Mouse (Mus musculus): ENCODE measurements around the gene Plekhj1.
"Not testable (repeated sequence)": the region's sequence is repeated elsewhere in the genome, so short reads cannot be mapped to it uniquely, and the experiment has no call there.

Gene Plekhj1

DNA sequence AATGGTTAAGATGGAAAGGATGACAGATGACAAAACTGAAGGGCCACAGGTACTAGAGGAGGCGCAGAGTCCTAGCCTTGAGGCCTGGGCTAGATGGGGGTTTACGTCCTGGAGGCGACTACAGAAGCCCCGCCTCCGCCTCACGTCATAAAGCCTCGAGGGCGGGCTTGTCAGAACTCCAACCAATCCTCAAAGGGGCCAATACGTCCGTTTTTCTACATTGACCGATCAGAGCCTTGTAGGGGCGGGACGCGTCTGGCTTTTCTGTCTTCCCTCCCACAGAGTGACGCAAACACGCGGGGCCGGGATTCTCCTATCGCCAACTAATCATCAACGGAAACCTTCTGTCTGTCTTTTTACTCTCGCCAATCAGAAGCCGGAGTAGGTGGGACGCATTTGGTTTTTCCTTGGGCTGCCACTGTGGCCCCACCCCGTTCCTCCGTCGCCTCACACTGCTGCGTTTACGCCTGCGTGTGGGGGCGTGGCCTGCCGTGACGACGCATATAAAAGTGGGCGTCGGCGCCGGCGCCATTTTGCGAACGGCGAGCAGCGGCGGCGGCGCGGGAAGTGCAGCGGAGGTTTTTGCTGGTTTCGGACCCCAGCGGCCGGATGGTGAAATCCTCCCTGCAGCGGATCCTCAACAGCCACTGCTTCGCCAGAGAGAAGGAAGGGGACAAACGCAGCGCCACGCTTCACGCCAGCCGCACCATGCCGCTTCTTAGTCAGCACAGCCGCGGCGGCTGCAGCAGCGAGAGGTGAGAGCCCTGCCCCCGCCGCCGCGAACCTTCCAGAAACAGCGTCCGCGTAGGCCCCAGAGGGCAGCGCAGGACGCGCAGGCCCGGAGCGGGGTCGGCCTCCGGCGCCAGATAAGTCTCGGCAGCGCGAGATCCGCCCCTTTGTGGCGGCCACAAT lies 28.0 kb upstream of the Plekhj1 start, which contains the start of gene Oaz1:
Oaz1 (plus strand) TSS at position 506 of the 912 bp plus-strand sequence.
- DNase-seq (ENCODE audit: low spot score), result peak; percentile 99

GRCm38 (mm10) chr10:80824827-80825226 lies 26.4 kb upstream of the Plekhj1 start:
- no peak for DNase-seq (ENCODE audit: low spot score)

DNA sequence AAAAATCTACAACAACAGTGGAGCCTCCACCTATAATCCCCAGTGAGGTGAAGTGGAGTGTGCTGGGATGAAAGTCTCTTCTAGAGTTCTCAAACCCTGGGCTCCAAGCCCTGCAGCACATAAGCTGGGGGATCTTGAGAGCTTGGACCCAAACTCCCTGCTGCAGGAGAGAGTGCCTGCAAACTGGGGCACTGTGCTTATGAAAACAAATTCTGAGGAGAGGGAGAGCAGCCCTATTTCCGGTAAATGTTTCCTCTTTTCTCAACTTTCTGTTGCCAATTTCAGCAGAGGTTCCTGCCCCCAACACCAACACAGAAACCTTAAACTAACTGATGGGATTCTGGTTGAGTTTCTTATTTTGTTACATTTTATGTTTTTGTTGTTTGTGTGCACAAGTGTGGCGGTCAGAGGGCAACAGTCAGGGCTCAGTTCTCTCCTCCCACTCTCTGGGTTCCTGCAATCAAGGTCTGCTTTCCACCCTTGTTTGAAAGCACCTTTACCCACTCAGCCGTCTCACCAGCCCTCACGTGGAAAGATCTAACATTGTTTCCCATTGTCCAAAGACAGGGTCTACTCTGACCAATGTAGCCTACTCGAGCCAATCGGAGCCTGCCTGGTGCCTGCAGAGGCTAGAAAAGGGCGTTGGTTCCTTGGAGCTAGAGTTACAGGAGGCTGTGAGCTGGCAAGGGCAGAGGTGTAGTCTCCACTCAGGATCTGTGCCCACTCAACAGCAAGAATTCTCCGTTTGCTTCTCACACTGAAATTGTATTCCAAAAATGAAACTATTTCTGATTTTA lies 25.6 kb upstream of the Plekhj1 start:
- no peak for DNase-seq (ENCODE audit: low spot score)

DNA sequence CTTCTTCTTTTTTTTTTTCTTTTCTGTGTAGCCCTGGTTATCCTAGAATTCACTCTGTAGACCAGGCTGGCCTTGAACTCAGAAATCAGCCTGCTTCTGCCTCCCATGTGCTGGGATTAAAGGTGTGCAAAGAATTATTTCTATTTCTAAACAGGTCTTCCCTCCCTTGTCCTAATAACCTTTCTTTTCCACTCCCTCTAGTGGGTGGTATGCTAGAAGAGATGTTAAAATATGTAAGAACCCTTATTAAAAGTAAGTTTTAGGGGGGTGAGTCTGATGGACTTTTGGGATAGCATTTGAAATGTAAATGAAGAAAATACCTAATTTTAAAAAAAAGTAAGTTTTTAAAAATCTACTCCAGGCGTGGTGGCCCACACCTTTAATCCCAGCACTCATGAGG lies 24.9 kb upstream of the Plekhj1 start:
- DNase-seq (ENCODE audit: low spot score), result no peak

DNA sequence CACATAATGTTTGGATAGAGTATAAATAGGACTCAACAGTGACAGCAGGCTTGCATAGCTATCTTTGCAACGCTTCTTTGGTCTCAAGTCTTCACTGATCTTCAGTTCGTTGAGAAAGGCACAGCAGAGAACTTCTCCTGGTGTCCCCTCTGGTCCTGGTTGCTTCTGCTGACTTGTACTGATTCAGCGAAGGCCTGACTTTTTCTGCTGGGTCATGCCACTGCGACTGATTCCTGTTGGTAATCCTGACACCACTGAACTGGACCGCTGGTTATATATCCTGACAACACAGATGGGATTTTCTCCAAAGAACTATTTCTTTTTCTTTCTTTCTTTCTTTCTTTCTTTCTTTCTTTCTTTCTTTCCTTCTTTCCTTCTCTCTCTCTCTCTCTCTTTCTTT lies 24.1 kb upstream of the Plekhj1 start:
- DNase-seq (ENCODE audit: low spot score), result no peak

- DNase-seq (ENCODE audit: low spot score), result peak; percentile 60
Measured at GRCm38 (mm10) chr10:80821991-80822390, 23.6 kb upstream of the Plekhj1 start.

DNA sequence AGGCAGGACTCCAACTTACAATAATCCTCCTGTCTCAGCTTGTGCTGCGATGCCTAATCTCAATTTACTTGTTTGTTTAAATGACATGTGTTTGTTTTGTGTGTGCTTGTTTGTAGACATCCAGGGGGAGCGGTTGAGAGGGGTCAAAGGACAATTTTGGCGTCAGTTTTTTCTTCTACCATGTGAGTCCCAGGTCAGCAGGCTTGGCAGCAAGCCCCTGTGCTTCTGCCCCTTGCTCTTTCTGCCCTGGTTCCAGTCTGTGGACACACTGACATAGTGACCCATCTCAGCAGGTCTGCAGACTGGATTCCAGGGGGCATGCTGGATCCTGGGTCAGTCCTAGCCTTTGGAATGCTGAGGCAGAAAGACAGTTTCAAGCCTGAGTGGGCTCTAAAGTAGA lies 21.0 kb upstream of the Plekhj1 start:
- DNase-seq (ENCODE audit: low spot score), result no peak

- DNase-seq (ENCODE audit: low spot score), result no peak
Measured at GRCm38 (mm10) chr10:80818599-80819281, 20.3 kb upstream of the Plekhj1 start.

DNA sequence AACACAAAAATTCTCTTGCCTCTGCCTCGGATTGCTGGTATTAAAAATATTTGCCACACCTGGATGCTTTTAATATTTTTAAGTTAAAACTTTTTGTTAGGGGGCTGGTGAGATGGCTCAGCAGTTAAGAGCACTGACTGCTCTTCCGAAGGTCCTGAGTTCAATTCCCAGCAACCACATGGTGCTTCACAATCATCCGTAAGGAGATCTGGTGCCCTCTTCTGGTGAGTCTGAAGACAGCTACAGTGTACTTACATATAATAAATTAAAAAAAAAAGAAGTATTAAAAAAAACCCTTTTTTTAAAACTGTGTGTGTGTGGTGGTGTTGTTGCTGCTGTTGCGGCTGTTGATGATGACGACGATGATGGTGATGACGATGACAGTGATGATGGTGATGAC lies 19.5 kb upstream of the Plekhj1 start:
- not testable (repeated sequence) for DNase-seq (ENCODE audit: low spot score)

DNA sequence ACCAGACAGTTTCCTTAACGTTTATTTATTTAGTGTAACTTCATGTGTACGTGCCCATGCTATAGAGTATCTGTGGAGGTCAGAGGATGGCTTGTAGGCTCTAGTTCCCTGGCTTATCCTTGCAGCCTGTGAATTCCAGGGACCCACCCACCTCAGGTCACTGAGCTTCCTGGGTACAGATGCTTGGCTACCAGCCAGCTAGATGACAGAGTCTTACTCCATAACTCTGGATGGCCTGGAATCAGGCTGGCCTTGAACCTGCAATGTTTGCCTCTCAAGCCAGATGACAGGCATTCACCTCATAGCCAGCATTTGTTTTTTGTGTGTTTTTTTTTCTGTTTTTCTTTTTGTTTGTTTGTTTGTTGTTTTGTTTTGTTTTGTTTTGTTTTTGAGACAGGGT lies 18.7 kb upstream of the Plekhj1 start:
- DNase-seq (ENCODE audit: low spot score), result no peak

DNA sequence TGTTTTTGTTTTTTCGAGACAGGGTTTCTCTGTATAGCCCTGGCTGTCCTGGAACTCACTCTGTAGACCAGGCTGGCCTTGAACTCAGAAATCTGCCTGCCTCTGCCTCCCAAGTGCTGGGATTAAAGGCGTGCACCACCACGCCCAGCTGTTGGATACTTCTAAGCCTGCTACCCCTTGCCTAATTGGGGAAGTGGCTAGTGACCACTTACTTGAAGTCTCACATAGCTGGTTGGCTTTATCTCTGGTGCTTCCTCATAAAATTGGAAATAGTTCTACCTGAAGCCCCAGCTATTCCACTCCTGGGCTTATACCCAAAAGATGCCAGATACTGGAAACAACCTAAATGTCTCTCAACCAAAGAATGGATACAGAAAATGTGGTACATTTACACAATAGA lies 17.9 kb upstream of the Plekhj1 start:
- DNase-seq (ENCODE audit: low spot score), result not testable (repeated sequence)

DNA sequence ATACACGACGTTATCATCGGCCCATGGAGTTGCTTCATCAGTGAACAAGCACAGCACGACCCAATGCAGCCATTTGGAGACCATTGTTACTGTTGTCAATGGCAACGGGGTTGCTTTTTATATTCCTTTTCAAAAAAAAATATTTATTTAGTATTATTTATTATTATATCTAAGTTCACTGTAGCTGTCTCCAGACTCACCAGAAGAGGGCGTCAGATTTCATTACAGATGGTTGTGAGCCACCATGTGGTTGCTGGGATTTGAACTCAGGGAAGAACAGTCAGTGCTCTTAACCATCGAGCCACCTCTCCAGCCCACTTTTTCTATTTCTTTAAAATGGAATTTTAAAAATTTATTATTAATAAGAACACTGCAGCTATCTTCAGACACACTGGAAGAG lies 16.4 kb upstream of the Plekhj1 start:
- no peak for DNase-seq (ENCODE audit: low spot score)

- DNase-seq (ENCODE audit: low spot score), result no peak
Measured at GRCm38 (mm10) chr10:80813366-80813765, 14.9 kb upstream of the Plekhj1 start, which contains the start of gene Jsrp1. Jsrp1 (minus strand) TSS chr10:80813498.

GRCm38 (mm10) chr10:80812391-80813041 lies 14.1 kb upstream of the Plekhj1 start:
- no peak for DNase-seq (ENCODE audit: low spot score)

DNA sequence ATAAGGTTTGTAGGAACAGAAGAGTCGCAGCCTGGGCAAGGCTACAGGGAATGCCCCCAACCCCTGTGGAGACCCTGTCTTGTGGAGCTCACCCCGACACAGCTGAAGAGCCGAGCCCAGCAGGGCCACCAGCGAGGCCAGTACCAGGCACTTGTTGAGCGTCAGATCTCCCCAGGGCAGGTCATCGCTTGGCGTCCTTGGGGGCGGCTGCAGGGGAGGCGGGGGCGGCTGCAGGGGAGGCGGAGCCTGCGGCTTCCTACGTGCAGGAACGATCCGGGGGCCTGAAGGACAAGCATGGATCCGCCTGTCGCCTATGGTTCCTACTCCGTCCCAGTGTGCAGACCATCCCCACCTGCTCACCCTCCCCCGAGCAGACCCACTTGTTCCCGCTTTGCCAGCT lies 11.7 kb upstream of the Plekhj1 start:
- no peak for DNase-seq (ENCODE audit: low spot score)

DNA sequence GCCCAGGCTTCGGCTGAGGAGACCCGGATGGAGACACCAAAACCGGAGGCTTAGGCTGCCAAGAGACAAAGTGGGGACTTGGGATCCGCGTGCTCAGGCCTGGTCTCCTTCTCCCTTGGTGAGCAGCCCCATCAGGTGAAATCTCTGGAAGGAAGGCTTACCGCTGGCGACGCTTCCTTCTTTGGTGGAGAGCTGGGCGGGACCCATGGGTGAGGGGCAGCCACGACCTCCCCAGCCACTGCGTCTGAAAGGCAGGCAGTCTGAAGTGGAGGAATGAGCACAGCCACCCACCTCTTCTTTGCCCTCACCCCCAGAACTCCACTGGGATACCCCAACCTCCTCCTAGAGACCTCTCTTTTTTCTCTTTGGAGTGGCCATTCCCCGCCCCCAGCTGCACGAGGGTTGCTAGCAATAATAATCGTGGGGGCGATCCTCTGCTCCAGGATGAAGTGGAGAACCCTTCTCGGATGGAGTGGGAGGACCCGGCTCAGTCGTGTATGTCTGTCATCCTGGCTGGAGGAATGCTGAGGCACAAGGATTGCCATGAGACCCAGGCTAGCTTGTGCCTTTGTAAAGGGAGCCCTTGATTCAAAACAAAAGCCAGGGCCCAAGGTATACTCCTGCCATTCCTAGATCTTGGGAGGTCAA lies 10.7 kb upstream of the Plekhj1 start:
- no peak for DNase-seq (ENCODE audit: low spot score)

DNA sequence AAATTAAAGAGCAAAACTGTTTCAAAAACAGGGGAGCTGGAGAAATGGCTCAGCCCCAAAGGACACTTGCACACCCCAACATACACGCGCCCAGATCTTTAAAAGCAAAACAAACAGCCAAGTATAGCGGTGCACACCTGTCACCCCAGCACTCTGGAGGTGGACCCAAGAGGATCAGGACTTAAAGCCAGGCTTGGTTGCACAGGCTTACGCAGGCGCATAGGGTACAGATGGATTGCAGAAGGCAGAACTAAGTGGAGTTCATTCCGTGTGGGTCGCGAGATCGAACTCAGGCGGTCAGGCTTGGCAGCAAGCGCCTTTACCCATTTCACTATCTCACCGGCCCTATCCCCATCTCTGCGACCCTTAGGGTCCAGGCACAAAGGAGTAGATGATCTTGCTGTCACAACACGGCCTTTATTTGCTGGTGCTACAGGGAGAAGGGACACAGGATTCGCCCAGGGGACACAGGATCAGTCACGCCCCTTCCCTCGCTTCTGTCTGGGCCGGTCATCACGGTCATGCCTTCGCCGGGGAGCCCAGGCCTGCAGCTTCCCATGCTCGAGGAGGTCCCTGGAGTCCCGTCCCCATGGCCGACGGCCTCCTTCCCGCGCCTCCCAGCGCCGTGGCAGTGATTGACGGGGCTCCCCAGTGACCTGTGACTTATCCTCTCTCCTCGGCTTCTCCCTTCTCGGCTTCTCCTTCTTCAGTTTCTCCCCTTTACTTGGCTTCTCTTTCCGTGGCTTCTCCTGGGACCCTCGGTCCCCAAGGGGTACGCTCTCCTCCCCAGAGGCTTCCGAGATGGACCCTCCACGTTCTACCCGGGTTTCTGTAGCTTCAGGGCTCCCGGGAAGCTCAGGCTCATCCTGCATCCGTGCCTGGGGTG lies 9.9 kb upstream of the Plekhj1 start:
- DNase-seq (ENCODE audit: low spot score), result no peak

GRCm38 (mm10) chr10:80807057-80807627 lies 8.7 kb upstream of the Plekhj1 start:
- DNase-seq (ENCODE audit: low spot score), result peak; percentile 32

GRCm38 (mm10) chr10:80806341-80807056 lies 8.1 kb upstream of the Plekhj1 start:
- DNase-seq (ENCODE audit: low spot score), result no peak
